Mouse (Mus musculus) embryonic facial prominence, embryonic 11.5 days (tissue): ENCODE data around the gene Ptch1. TPM values are rescaled to one million over a fixed set of nuclear protein-coding genes. Genes with fewer than 3 reads are reported as not detected.

Source experiments
- ATAC-seq: fragments of 200-750 bp; cut with Nextera tagmentation; replicated peaks from 2 replicates; pipeline ENCODE4 v1.8.0; 2017; ENCODE audit warnings: low read depth; ENCODE audit not compliant: insufficient number of reproducible peaks, low FRiP score, low TSS enrichment
- DNase-seq: peaks from one replicate; pipeline ENCODE4 v3.0.0-alpha.2; 2015; ENCODE audit warnings: low spot score
- H3K27ac ChIP-seq: fragments of 300-500 bp; sonication (generic); replicated peaks from 2 replicates; pipeline ENCODE4 v1.5.1; 2014; ENCODE audit warnings: mild to moderate bottlenecking, low read depth, low read length, control low read depth
- H3K27me3 ChIP-seq: fragments of 300-500 bp; sonication (generic); 2 replicates; pipeline ENCODE4 v1.6.1; 2014; ENCODE audit warnings: mild to moderate bottlenecking, low read length, moderate library complexity, mixed read lengths; ENCODE audit not compliant: control insufficient read depth, insufficient read depth
- H3K36me3 ChIP-seq: fragments of 300-500 bp; sonication (generic); replicated peaks from 2 replicates; pipeline ENCODE4 v1.6.1; 2014; ENCODE audit warnings: low read depth, mild to moderate bottlenecking, low read length, moderate library complexity, mixed read lengths; ENCODE audit not compliant: control insufficient read depth, insufficient read depth
- H3K4me1 ChIP-seq: fragments of 300-500 bp; sonication (generic); 2 replicates; pipeline ENCODE4 v1.6.1; 2014; ENCODE audit warnings: low read length, mixed read lengths; ENCODE audit not compliant: control insufficient read depth, insufficient read depth
- H3K4me2 ChIP-seq: fragments of 300-500 bp; sonication (generic); 2 replicates; pipeline ENCODE4 v1.6.1; 2014; ENCODE audit warnings: low read depth, mild to moderate bottlenecking, control low read depth, low read length, moderate library complexity
- H3K4me3 ChIP-seq: fragments of 300-500 bp; sonication (generic); 2 replicates; pipeline ENCODE4 v1.5.1; 2014; ENCODE audit warnings: low read depth, low read length, control low read depth
- H3K9ac ChIP-seq: fragments of 300-500 bp; sonication (generic); replicated peaks from 2 replicates; pipeline ENCODE4 v1.6.1; 2014; ENCODE audit warnings: mild to moderate bottlenecking, control low read depth, low read length
- H3K9me3 ChIP-seq: fragments of 300-500 bp; sonication (generic); replicated peaks from 2 replicates; pipeline ENCODE4 v1.6.1; 2016; ENCODE audit warnings: mild to moderate bottlenecking, low read length, inconsistent platforms, mixed read lengths; ENCODE audit not compliant: control insufficient read depth
- WGBS: fragments of 180-500 bp; shearing (Covaris S2); extraction: QIAGEN DNeasy Blood & Tissue Kit; methylation state at CpG from one replicate; pipeline ENCODE4 v1.1.7; 2014; 5-methylcytosine and 5-hydroxymethylcytosine counted together
- polyA plus RNA-seq: library from polyadenylated mRNA; unstranded; fragments of >200 nt; fragmentation: Nextera tagmentation; extraction: Ambion mirVana; gene quantifications from 2 replicates; pipeline ENCODE4 v1.2.1, GENCODE M21; 2014

The Ptch1 gene
- polyA plus RNA-seq, 1 experiment from 2014 or later: 24.9 TPM

GRCm38 (mm10) chr13:63499489-63499888 lies 73.9 kb downstream of the Ptch1 start:
- no peak for ATAC-seq
- Histone ChIP-seq H3K27me3 (no peaks in the 10 kb centered on the region), H3K4me3 (no peak overlapping the region), H3K9ac (no peak overlapping the region), H3K4me2 (no peak overlapping the region), H3K36me3 (no peaks in the 10 kb centered on the region), H3K27ac (no peak overlapping the region), H3K4me1 (no peaks in the 10 kb centered on the region), H3K9me3 (no peaks in the 10 kb centered on the region)
- 91% methylated on average over 2 of the region's 2 CpGs for WGBS
- no peak for DNase-seq

- Histone ChIP-seq H3K9ac (0 out of 2 replicates have a peak within 1 kb of the TSS, but pooled peaks have one; percentile 15), H3K27me3 (no peaks in the 10 kb centered on the region), H3K36me3 (no peaks in the 10 kb centered on the region), H3K4me2 (0 out of 2 replicates have a peak within 1 kb of the TSS, but pooled peaks have one; percentile 11), H3K4me1 (no peaks in the 10 kb centered on the region), H3K27ac (no peak within 1 kb of the TSS), H3K4me3 (no peak within 1 kb of the TSS), H3K9me3 (no peaks in the 10 kb centered on the region)
- DNase-seq (peak; percentile 75), ATAC-seq (peak; percentile 68; the same call in 1 of the 2 replicates)
- WGBS: 18% methylated on average over 23 of the region's 23 CpGs
Measured at GRCm38 (mm10) chr13:63496646-63497582, 76.5 kb downstream of the Ptch1 start, which contains the start of gene Fancc. Fancc (minus strand) TSS chr13:63497278.

GRCm38 (mm10) chr13:63487707-63488042 lies 85.7 kb downstream of the Ptch1 start:
- no peaks in the 10 kb centered on the region for H3K9me3 ChIP-seq
- H3K4me3 ChIP-seq: no peak overlapping the region
- H3K4me2 ChIP-seq: no peak overlapping the region
- DNase-seq (no peak), ATAC-seq (peak; percentile 51)
- H3K9ac ChIP-seq: no peak overlapping the region
- no peak overlapping the region for H3K27ac ChIP-seq
- 42% methylated on average over 7 of the region's 7 CpGs for WGBS
- no peaks in the 10 kb centered on the region for H3K4me1 ChIP-seq
- H3K36me3 ChIP-seq: no peaks in the 10 kb centered on the region
- no peaks in the 10 kb centered on the region for H3K27me3 ChIP-seq

DNA sequence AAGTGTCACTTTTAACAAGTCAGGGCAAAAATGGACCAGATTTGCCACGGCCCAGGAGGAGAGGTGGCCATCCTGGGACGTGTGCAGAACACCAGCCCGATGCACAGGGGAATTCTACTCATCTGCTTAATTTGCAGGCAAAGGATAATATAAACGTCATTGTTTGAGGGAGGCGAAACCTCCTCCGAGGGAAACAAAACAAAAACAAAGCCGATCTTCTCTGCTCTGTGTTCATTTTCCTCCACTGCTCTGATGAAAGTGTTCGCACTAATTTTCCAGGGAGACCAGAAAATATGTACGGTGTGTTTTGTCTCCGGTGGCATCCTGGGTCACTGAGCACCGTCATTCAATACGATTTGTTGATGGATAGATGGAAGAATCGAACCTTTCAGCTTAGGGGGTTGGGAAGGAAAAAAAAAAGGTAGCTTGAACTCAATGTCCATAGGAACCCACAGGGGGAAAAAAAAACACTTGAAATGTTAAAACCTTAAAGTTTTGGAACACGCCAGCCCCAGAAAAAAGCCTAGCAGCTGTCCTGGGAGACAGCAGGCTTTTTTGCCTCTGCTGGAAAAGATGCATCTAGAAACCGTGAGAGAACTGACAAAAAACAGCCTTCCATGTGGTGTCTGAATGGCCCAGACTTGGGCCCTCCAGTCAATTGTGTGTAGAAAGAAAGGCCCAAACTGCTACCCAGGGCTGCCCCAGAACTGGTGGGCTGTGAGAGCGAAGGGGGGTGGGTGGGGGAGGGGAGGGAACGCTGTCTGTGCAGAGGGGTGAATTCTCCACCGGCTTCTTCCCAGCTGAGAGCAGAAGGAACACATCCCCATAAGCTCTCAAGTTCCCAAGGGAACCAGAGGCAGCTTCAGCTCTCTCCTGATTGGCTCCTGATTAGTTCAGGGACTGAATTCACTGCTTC lies 86.3 kb downstream of the Ptch1 start:
- ATAC-seq (peak; percentile 92), DNase-seq (peak; percentile 54)
- Histone ChIP-seq H3K9me3 (no peaks in the 10 kb centered on the region), H3K27ac (no peak overlapping the region), H3K4me2 (no peak overlapping the region), H3K4me3 (no peak overlapping the region), H3K27me3 (no peaks in the 10 kb centered on the region), H3K9ac (no peak overlapping the region), H3K4me1 (no peaks in the 10 kb centered on the region), H3K36me3 (no peaks in the 10 kb centered on the region)
- WGBS: 19% methylated on average over 18 of the region's 18 CpGs

GRCm38 (mm10) chr13:63475356-63475755 lies 98.0 kb downstream of the Ptch1 start:
- Histone ChIP-seq H3K36me3 (no peaks in the 10 kb centered on the region), H3K4me3 (no peak overlapping the region), H3K4me1 (no peaks in the 10 kb centered on the region), H3K9ac (no peak overlapping the region), H3K27me3 (no peaks in the 10 kb centered on the region), H3K9me3 (no peaks in the 10 kb centered on the region), H3K27ac (no peak overlapping the region), H3K4me2 (no peak overlapping the region)
- DNase-seq: no peak
- WGBS: 65% methylated on average over 8 of the region's 8 CpGs
- ATAC-seq: no peak

Other genes with a start within 250 kb of the Ptch1 start
- gene Fancc, start 76.3 kb downstream of the Ptch1 start, polyA plus RNA-seq: 21.8 and 25.9 TPM in 2 replicates
- gene Ercc6l2, start 241.6 kb upstream of the Ptch1 start, polyA plus RNA-seq: 23.1 and 29.5 TPM in 2 replicates